ENCODE assay signal across 9 mouse cellular contexts in the genomic region with DNA sequence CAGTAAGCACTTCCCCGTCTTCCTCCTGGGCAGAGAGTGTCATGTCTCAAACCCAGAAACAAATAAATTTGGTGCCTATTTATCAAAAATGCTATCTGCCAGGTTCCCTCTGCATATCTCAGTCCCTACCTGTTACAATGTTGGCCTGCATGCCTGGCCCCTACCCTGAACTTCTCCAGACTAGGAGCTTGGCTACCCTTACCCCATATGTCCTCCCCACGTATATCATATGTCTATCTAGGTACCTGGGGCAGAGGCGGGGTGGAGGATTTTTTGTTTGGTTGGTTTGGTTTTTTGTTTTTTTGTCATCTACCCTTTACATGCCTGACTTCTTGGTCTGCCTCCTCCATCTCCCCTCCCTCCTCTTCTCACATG. TPM values are rescaled to one million over a fixed set of nuclear protein-coding genes. Genes with fewer than 3 reads are reported as not detected.
DNase-seq lines count a peak whose midpoint lies in the region; ATAC-seq lines count a peak whose summit lies in the region.
"Not testable (repeated sequence)": the region's sequence is repeated elsewhere in the genome, so short reads cannot be mapped to it uniquely, and the experiment has no call there.
"Had no signal": no experiment of that assay in that cellular context is flagged by ENCODE, and none has a peak within 500 bp of the region (broad histone marks: within the 10 kb centered on the region; RNA-seq: fewer than 3 reads in every experiment).

No protein-coding gene starts in this region.

- H3K9me3 ChIP-seq in forebrain, embryonic 14.5 days (replicated peaks; ENCODE audit: control insufficient read depth, low read length); hindbrain, embryonic 11.5 days (ENCODE audit: control insufficient read depth, low read length); intestine, embryonic 14.5 days (ENCODE audit: control insufficient read depth, low read length); limb, embryonic 11.5 days (ENCODE audit: control insufficient read depth, low read length); lung, embryonic 15.5 days; midbrain, embryonic 15.5 days; neural tube, embryonic 14.5 days (ENCODE audit: control insufficient read depth, low read length): not testable (repeated sequence)

- H3K36me3 ChIP-seq in forebrain, embryonic 14.5 days (ENCODE audit: control insufficient read depth, insufficient read depth, low read length); hindbrain, embryonic 11.5 days (ENCODE audit: control insufficient read depth, insufficient read depth, low read length); intestine, embryonic 14.5 days (ENCODE audit: control insufficient read depth, insufficient read depth, low read length); limb, embryonic 11.5 days (ENCODE audit: control insufficient read depth, insufficient read depth, low read length); lung, embryonic 15.5 days; midbrain, embryonic 15.5 days (replicated peaks); neural tube, embryonic 14.5 days (ENCODE audit: control insufficient read depth, insufficient read depth, low read length): not testable (repeated sequence)

- not testable (repeated sequence) for H3K27ac ChIP-seq in forebrain, embryonic 14.5 days (ENCODE audit: low read depth, low read length); hindbrain, embryonic 11.5 days (ENCODE audit: low read depth, low read length); intestine, embryonic 14.5 days (ENCODE audit: low read depth); limb, embryonic 11.5 days (replicated peaks; ENCODE audit: low read depth, low read length); lung, embryonic 15.5 days; midbrain, embryonic 15.5 days; neural tube, embryonic 14.5 days (ENCODE audit: low read depth, low read length)

- not testable (repeated sequence) for H3K4me3 ChIP-seq in forebrain, embryonic 14.5 days (ENCODE audit: low read depth, low read length); hindbrain, embryonic 11.5 days (ENCODE audit: low read depth, low read length); intestine, embryonic 14.5 days (ENCODE audit: low read depth, low read length); limb, embryonic 11.5 days (ENCODE audit: low read depth, low read length); lung, embryonic 15.5 days; midbrain, embryonic 15.5 days; neural tube, embryonic 14.5 days (ENCODE audit: low read depth, low read length)

- not testable (repeated sequence) for H3K4me2 ChIP-seq in forebrain, embryonic 14.5 days (ENCODE audit: low read length); hindbrain, embryonic 11.5 days (replicated peaks; ENCODE audit: low read depth, low read length); intestine, embryonic 14.5 days (ENCODE audit: low read length); limb, embryonic 11.5 days (ENCODE audit: low read depth, severe bottlenecking); lung, embryonic 15.5 days; midbrain, embryonic 15.5 days; neural tube, embryonic 14.5 days (ENCODE audit: low read depth, low read length)

- not testable (repeated sequence) for H3K27me3 ChIP-seq in forebrain, embryonic 14.5 days (replicated peaks; ENCODE audit: control insufficient read depth, insufficient read depth, low read length); hindbrain, embryonic 11.5 days (ENCODE audit: control insufficient read depth, insufficient read depth, low read length); intestine, embryonic 14.5 days (replicated peaks; ENCODE audit: control insufficient read depth, insufficient read depth, low read length); limb, embryonic 11.5 days (ENCODE audit: control insufficient read depth, insufficient read depth, low read length); lung, embryonic 15.5 days; midbrain, embryonic 15.5 days (replicated peaks); neural tube, embryonic 14.5 days (ENCODE audit: control insufficient read depth, insufficient read depth, low read length)

- no CpG with 5 or more reads among the region's 3 CpGs for WGBS in forebrain, embryonic 14.5 days
- WGBS in hindbrain, embryonic 11.5 days, result no CpG with 5 or more reads among the region's 3 CpGs
- WGBS in intestine, embryonic 14.5 days, result no CpG with 5 or more reads among the region's 3 CpGs
- no CpG with 5 or more reads among the region's 3 CpGs for WGBS in limb, embryonic 11.5 days
- no CpG with 5 or more reads among the region's 3 CpGs for WGBS in lung, embryonic 15.5 days
- WGBS in midbrain, embryonic 15.5 days, result no CpG with 5 or more reads among the region's 3 CpGs
- no CpG with 5 or more reads among the region's 3 CpGs for WGBS in neural tube, embryonic 14.5 days

- not testable (repeated sequence) for H3K4me1 ChIP-seq in forebrain, embryonic 14.5 days (ENCODE audit: control insufficient read depth, insufficient read depth, low read length); hindbrain, embryonic 11.5 days (replicated peaks; ENCODE audit: control insufficient read depth, insufficient read depth, low read length); intestine, embryonic 14.5 days (replicated peaks; ENCODE audit: control insufficient read depth, insufficient read depth, low read length); limb, embryonic 11.5 days (ENCODE audit: control insufficient read depth, insufficient read depth, low read length); lung, embryonic 15.5 days; midbrain, embryonic 15.5 days; neural tube, embryonic 14.5 days (ENCODE audit: control insufficient read depth, insufficient read depth, low read length)

- peak; percentile 49; the same call in 1 of the 2 replicates for ATAC-seq in forebrain, embryonic 14.5 days
- ATAC-seq in hindbrain, embryonic 11.5 days (ENCODE audit: low FRiP score), result peak; percentile 64
- peak; percentile 66; the same call in 1 of the 2 replicates for ATAC-seq in intestine, embryonic 14.5 days (replicated peaks; ENCODE audit: low FRiP score, low TSS enrichment, low read depth)
- ATAC-seq in limb, embryonic 11.5 days (ENCODE audit: insufficient number of reproducible peaks, low FRiP score, low TSS enrichment, low read depth), result peak; percentile 61; the same call in 1 of the 2 replicates
- ATAC-seq in lung, embryonic 15.5 days (ENCODE audit: borderline replicate concordance, extremely low read depth, low FRiP score, low TSS enrichment), result peak; percentile 28; the same call in 1 of the 2 replicates
- ATAC-seq in midbrain, embryonic 15.5 days (replicated peaks), result peak; percentile 65
- ATAC-seq in neural tube, embryonic 14.5 days (ENCODE audit: low read depth), result peak; percentile 39; the same call in 1 of the 2 replicates

- not testable (repeated sequence) for DNase-seq in forebrain, embryonic 14.5 days (ENCODE audit: low spot score); hindbrain, embryonic 11.5 days (ENCODE audit: low spot score); intestine, embryonic 14.5 days (ENCODE audit: low spot score); limb, embryonic 11.5 days (ENCODE audit: low spot score)

- not testable (repeated sequence) for H3K9ac ChIP-seq in forebrain, embryonic 14.5 days (ENCODE audit: low read length); hindbrain, embryonic 11.5 days (ENCODE audit: low read depth, low read length); intestine, embryonic 14.5 days (ENCODE audit: low read length); limb, embryonic 11.5 days (ENCODE audit: low read length); lung, embryonic 15.5 days; midbrain, embryonic 15.5 days; neural tube, embryonic 14.5 days (replicated peaks; ENCODE audit: low read depth, low read length)

RNA-seq across cellular contexts. Expression of gene Zfp781, which starts 0.5 kb away (rescaled TPM):
- polyA plus RNA-seq in forebrain, embryonic 14.5 days (2014; fragmentation: Nextera tagmentation; extraction: Ambion mirVana), result 10.4 and 10.9 TPM in 2 replicates
- 4.6 and 5.4 TPM in 2 replicates for polyA plus RNA-seq in hindbrain, embryonic 11.5 days (2014; fragmentation: Nextera tagmentation; extraction: Ambion mirVana)
- 4.5 and 5.4 TPM in 2 replicates for polyA plus RNA-seq in intestine, embryonic 14.5 days (2014; fragmentation: Nextera tagmentation; extraction: Ambion mirVana)
- 4.2 and 6.3 TPM in 2 replicates for polyA plus RNA-seq in limb, embryonic 11.5 days (2014; fragmentation: Nextera tagmentation; extraction: Ambion mirVana)
- polyA plus RNA-seq in lung, embryonic 15.5 days (2015; fragmentation: Nextera tagmentation; extraction: Ambion mirVana), result 2.9 and 5.1 TPM in 2 replicates
- 6.7 and 7.5 TPM in 2 replicates for polyA plus RNA-seq in midbrain, embryonic 15.5 days (2015; fragmentation: Nextera tagmentation; extraction: Ambion mirVana)
- polyA plus RNA-seq in neural tube, embryonic 14.5 days (2014; fragmentation: Nextera tagmentation; extraction: Ambion mirVana), result 8.8 and 10.3 TPM in 2 replicates
- polyA plus RNA-seq: erythroblast, embryonic 14.5 days; testis, adult 2 months had no signal
